Mouse (Mus musculus) heart, postnatal 0 days (tissue): ENCODE measurements at regions not wholly inside any gene's neighbourhood (a gene's known extent, or its start where the extent isn't known, plus 50 kb on each side); places are given as distances from the start of the nearest gene placed in this dataset.

Source experiments
- CTCF ChIP-seq: IDR thresholded peaks from 2 replicates; pipeline ENCODE4 v1.5.1; 2016; ENCODE audit warnings: antibody characterized with exemption, control low read depth, low read depth
- EP300 ChIP-seq: IDR thresholded peaks from 2 replicates; pipeline ENCODE4 v1.6.1; 2016; ENCODE audit warnings: antibody characterized with exemption, low read depth

DNA sequence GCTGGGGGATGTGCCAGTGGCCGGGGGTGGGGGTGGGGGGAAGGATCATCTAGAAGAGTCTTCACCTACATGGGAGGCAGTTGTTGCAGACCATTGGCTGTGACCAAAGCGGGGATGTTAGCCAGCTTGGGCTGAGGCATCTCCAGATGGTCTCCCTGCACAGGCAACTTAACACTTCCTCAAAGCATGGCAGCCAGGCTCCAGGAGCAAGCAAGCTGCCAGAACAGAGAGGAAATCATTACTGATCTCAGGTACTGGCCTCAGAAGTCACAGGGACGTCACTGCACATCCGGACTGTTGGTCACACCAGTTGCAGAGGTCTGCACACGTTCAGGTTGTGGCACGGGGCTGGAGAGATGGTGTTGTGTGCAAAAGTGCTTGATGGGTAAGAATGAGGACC is 321.1 kb upstream of the Tbx3 start:
- TF ChIP-seq CTCF (no peak), EP300 (no peak)
